Mouse (Mus musculus): ENCODE data around the gene Prkd1. TPM values are rescaled to one million over a fixed set of nuclear protein-coding genes. Genes with fewer than 3 reads are reported as not detected.

Prkd1 gene
- polyA plus RNA-seq, 1 experiment: 8.0 TPM

GRCm38 (mm10) chr12:50451761-50452160 lies 197.1 kb downstream of the Prkd1 start:
- DNase-seq (ENCODE audit: extremely low spot score in 1 of 2, low spot score in 1 of 2): peak; percentile 15 to 72

- no peak for DNase-seq (ENCODE audit: extremely low spot score in 1 of 2, low spot score in 1 of 2)
These were observed 212.2 kb downstream of the Prkd1 start for GRCm38 (mm10) chr12:50436660-50437059.

GRCm38 (mm10) chr12:50430129-50430703 lies 218.7 kb downstream of the Prkd1 start:
- DNase-seq (ENCODE audit: extremely low spot score in 1 of 2, low spot score in 1 of 2): no peak

DNA sequence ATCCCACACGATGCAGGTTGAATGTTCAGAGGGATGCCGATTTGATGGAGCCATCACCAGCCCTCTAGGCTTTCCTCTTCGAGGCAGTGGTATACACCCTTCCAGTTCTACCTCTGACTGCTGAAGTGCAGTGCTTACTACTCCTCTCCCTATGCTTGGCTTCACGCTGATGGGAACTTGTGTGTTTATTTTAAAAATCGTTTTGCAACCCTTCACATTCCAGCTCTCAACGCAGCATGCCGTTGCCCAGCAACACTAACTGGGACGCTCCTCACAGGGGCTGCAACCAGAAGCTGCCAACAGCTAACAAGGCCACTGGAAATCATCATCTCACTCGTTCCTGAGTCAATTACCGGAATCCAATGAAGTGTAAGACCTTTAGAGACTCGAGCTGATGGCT lies 296.5 kb downstream of the Prkd1 start:
- peak; percentile 10 to 41 for DNase-seq (ENCODE audit: extremely low spot score in 1 of 2, low spot score in 1 of 2)

GRCm38 (mm10) chr12:50333182-50333581 lies 315.7 kb downstream of the Prkd1 start:
- DNase-seq (ENCODE audit: extremely low spot score in 1 of 2, low spot score in 1 of 2): peak in 1 of 2 experiments; percentile 11

DNA sequence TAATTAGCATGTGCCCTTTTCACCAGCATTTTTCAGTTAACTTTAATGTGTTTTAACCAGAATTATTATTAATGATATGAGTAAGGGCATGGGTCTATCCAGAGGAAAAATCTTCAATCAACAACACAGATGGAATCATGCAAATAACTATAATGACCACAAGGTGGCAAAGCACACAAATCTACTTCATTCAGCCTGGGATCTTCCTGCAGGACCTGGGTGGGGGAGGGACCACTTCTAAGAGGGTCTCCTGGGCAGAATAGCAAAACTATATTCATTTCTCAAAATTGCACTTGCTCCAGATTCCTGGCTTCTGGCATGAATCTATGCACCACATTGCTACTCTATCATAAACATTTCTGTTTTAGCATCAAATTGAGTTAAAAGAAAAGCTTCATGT lies 334.3 kb downstream of the Prkd1 start:
- DNase-seq (ENCODE audit: extremely low spot score in 1 of 2, low spot score in 1 of 2): peak in 1 of 2 experiments; percentile 34

DNA sequence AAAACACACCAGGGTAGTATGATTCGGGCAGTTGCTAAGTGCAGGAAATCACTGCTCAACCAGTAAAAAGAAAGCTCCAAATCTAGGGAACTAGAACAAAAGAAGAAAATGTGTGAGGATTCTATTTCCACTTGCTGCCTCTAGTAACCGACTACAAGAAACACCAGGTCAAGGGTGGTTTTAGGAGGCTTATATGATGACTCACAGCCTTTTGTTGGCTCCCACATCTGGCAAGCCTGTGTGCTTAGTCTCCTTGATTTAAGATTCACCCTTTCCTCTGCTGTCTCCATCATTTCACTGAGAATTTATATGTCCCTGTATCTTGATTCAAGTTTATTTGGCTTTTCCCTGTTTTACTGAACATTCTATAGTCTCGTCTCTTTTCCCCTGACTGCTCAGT lies 339.6 kb downstream of the Prkd1 start:
- DNase-seq (ENCODE audit: extremely low spot score in 1 of 2, low spot score in 1 of 2): no peak

DNA sequence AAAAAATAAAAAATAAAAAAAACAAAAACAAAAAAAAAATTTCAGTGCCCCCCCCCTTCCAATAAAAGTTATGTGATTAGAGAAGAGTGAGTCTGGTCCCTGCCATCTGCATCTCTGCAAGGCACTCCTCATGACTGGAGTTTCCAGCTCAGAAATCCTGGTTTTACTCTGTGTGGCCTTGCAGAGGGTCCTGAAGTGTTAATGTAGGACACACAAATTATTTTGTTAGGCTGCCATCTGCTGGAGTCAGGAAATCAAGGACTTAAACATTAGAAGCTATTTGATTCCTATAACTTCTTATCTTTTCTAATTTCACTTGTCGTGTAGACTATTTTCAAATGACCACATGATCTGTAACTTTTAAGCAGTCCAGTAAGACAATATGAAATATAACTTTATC lies 347.6 kb downstream of the Prkd1 start:
- DNase-seq (ENCODE audit: extremely low spot score in 1 of 2, low spot score in 1 of 2): peak in 1 of 2 experiments; percentile 72

DNA sequence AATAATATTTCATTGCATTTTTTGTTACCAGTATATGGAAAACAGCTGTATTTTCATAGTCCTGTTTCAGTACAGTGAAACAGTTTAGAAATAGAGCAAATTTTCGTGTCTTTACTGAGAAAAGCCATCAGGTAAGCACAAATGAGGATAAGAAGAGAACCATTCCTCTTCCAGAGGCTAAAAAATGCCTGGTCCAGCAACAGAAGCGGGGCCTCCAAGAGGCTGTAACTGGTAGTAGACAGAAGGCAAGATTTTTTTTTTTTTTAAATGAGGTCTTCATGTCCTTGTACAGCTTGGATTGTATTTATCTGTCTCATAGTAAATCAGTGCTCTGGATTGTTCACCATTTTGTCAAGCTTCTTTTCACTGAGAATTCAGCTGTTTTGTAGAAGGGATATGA lies 352.8 kb downstream of the Prkd1 start:
- DNase-seq (ENCODE audit: extremely low spot score in 1 of 2, low spot score in 1 of 2): no peak

DNA sequence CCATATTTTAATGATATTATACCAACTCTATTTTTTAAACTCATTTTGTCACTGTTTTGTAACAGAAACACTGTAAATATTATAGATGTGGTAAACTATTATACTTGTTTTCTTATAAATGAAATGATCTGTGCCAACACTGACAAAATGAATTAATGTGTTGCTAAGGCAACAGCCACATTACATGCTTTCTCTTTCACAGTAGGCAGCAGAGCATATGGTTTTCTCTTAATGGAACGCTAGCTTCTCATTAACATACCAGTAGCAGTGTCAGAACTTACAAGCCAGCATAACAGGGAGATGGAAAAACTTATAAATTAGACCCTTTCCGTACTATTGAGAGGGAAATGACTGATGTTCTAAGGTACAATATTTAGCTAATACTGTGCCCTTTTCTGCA lies 353.3 kb downstream of the Prkd1 start:
- DNase-seq (ENCODE audit: extremely low spot score in 1 of 2, low spot score in 1 of 2): peak in 1 of 2 experiments; percentile 38

GRCm38 (mm10) chr12:50292834-50293233 lies 356.1 kb downstream of the Prkd1 start:
- no peak for DNase-seq (ENCODE audit: extremely low spot score in 1 of 2, low spot score in 1 of 2)
